Mouse (Mus musculus) kidney, postnatal 4 days (tissue): ENCODE results near the gene Pabpc6.

Experiments
- DNase-seq, 2 experiments: peaks; one replicate each; pipeline ENCODE4 v3.0.0; 2021; ENCODE audit warnings: mixed read lengths in 2 of 2

Pabpc6 gene

DNA sequence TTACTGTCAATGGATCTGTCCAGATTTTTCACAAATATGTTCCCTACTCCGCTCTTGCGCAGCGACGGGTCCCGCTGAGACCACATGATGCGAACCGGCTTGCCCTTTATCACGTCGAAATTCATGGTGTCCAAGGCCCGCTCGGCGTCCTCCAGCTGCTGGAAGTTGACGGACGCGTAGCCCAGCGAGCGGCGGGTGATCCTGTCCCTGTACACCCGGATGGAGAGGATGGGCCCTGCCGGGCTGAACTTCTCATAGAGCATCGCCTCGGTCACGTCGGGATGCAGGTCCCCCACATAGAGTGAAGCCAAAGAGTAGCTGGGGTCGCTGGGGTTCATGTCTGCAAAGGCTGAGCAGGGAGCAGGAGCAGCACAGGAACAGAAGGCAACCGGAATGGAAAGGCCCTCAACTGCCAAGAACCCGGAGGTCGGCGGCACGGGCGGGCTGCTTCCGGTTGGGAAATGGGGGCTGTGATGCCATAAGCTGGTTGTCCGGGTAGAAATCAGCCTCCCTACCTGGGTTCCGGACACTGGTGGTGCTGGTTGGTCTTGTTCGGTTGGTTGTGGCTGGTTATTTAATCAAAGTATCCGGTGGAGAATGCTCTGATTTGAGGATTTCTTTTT is at the start of gene Pabpc6:
TSS of gene Pabpc6 (minus strand) at position 435 of the 623 bp plus-strand sequence.
- DNase-seq = no peak

DNA sequence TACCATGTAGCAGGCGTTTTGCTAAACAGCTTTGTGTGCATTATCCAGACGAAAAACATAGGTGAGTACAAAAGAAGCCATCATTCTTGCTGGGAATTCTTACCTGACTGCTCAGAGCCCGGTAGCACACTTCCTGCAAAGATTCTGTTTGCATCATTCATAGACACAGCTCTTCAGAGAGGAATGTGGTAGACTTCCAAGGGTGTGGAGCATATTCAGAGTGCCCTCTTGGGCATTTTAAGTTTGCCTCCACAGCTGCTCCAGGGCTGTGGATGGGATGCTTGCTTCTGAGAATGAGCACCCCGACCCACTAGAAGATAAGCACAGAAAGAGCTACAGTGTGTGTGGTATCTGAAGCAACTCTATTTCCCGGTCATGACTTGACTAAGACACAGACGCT is 41.4 kb upstream of the Pabpc6 start:
- no peak for DNase-seq

DNA sequence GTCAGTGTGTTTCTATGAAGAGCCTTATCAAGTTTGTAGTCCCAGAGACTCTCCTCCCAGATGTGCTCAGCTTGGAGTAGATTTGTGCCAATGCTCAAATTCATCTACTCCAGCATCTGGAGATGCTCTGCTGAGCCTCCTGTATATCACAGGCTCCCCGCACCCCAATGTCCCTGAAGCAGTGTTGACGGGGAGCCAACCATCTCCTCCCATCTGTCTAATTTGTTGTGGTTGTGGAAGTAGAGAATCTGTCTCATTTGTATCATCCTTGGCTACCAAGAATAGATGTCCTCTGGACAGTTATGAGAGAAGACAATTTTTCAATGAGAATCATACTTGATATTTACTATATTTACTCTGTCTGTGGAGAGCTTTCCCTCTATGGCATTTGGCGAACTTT is 39.4 kb upstream of the Pabpc6 start:
- DNase-seq = no peak

DNA sequence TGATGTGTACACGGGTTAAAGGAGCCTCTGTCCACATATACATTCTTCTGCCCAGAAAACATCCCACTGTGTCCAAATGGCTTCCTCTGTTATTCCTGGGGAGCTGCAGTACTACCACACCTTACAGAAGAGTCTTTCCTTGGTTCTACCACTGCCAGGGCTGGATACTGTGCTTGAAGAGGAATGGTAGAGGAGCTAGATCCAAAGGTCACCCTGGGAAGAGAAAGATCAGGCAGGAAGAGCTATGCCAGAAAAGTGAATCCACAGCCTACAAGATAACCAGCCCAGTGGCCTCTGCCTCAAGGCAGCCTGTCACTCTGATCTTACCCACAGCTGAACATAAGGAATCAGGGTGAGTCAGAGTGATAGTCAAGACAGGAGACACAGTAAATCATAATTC is 37.8 kb upstream of the Pabpc6 start:
- no peak for DNase-seq

DNA sequence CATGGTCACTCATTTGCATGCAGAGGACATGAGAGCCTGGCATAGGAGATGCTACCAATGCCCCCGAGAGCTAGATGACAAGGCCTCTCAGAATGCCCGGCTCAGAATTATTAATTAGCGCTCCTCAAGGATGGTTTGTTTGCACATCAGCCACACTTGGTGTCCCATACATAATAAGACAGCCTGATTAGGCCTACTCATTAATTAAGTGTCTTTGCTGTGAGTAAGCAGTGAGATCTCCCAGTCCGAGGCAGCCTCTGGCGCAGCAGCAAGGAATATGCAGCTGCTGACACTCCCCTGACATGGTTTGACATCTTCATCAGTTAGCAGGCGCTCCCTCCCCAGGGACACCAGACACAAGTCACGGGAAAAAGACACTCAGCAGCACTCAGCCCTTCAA is 28.2 kb upstream of the Pabpc6 start:
- DNase-seq = no peak

DNA sequence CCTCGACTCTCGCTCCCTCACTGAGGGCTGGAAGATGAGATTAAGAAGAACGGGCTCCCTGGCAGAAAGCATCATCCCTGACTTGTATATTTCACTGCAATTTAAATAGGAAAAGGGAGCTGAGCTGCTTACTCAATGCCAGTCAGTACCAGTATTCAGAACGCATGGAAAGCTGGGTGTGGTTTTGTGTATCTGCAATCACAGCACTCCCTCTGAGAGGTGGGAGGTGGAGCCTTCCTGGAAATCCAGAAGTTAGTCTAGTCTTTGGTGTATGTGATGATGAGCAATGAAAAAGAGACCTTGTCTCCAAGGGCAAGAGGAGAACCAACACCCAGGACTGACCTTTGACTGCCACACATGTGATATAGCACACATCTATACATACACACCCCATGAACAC is 21.7 kb upstream of the Pabpc6 start:
- DNase-seq = no peak

DNA sequence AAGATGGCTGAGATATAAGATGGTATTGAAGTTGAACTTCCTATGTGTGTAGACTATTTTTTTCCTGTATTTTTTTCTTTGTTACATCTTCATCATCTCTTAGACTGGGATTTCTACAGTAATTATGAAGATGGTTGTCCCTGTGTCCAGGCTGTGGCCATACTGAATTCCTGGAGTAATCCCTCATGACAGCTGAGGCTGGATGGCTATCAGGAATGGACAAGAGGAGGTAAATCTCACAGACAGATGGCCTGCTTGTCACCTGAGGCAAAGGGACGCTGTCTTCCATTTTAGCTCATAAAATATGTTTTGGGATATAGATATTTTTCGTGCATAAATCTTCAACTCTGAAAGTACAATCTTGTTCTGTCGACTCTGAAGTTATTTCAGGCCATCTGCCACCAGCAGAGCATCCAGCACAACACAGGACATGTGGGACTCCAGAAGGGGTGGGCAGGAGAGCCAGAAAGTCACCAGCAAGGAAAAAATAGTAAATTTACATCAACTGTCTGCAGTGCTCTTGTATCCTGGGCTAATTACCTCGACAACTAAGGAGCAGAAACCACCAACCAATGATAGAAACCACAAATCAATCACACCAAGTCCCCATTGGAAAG is 14.1 kb upstream of the Pabpc6 start:
- DNase-seq = no peak

DNA sequence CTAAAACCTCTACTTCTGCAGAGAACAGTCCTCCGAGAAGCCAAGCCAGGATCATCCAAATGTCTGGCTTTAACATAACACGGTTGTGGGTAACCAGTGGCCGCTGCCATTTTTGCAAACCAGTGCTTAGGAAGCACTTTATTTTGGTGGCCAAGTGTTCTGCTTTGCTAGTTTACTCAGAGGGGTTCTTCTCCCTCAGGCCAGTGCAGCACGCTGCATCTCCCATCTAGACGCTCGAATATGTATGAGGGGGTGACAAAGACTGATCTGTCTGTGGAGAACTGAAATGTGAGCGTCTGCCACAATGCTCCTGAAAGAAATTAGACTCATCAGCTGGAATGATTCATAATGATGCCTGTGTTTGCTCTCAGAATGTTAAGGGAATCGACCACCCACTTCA is 11.2 kb upstream of the Pabpc6 start:
- DNase-seq = no peak

DNA sequence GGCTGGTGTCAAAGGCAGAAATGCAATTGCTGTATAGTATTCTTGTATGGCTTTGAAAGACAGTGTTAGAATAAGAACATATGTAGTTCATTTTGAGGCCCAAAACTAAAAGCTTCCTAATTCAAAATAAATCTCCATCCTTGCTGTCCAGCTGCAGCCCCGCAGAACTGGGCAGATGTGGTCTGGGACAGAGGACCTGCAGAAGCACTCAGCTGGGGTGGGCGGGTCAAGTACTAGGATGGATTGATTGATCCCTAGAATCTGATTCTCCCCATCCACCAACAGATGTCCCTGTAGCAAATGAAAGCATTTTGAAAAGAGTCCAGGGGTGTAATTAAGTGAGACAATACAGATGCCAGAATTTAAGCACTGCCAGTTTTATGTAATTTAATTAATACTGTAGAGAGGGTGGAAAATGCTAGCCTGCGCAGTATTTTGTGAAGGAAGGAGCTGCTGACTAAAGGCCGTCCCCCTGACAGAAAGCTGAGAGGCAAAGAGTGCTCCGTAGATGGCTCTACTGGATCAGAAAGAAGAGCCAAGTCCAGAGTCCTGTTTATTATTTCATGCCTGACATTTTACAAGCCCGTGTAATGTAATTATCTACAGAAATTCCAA is 5.8 kb upstream of the Pabpc6 start:
- DNase-seq = peak; percentile 18 to 37

DNA sequence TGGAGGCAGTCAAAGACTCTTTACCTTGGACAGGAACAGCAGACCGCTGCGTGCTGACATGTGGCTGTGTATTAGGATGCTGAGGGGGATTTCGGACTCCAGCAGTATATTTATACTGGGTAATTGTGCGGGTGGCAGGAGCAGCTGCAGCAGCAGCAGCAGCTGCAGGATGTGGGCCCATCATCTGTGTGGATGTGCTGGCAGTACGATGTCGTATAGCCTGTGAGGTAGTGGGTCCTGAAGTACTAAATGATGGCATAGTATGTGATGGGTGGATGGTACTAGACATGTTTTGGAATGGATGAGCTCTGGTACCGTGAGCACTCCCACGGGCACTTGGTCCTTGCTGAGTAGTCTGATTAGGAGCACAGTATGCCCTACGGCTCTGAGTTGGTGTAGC is 1.6 kb downstream of the Pabpc6 start:
- no peak for DNase-seq

DNA sequence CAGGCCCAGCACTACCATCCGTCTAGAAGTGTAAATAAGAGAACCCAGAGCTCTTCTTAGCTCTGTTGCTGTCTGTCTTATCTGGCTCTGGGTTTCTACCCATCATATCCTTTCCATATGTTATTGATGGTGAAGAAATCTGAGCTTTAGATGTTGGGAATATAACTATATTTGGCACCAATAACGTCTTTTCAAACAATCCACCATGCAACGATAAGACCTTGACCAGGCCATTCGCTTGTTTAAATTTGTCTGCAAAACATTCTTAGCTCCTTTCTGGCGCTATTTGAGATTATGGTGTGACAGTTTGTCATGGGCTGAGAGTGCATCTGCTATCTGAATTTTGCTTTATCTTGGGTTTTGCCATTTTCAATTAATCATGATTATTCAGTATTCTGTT is 10.9 kb downstream of the Pabpc6 start:
- no peak for DNase-seq

DNA sequence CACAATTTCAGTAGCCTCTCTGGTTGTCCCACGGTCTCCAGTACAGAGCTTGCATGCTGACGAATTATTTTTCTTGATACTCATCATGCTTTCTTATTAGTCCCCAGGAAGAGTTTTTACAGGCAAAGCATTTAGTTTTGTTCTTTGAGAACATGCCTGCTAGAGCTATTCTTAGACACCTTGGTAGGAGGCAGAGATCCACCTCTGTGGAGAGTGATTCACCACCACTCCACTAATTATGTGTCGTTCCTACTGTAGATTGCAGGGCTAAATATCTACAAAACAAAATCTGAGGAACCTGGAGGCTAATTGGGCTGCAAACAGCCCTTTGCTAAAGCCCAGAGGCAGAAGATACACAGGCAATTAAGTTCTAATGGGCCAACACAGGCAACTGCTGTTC is 15.4 kb downstream of the Pabpc6 start:
- DNase-seq = no peak

DNA sequence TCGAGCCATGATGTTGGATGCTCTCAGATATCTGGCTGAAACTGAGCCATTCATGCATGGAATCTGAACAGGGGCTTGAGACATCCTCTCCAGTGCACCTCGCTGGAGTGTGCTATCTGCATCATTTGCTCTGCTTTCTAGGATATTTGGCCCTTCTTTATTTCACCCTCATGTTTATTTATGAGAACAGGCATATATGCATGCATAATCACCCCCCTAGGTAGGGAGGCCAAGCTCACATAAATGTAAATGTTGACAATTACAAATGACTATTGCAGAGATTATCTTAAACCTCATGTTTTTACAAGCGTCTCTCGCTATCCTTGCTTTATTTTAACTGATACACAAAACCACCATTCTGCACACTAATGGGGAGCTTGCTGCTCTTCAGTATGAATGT is 21.9 kb downstream of the Pabpc6 start:
- DNase-seq = no peak

DNA sequence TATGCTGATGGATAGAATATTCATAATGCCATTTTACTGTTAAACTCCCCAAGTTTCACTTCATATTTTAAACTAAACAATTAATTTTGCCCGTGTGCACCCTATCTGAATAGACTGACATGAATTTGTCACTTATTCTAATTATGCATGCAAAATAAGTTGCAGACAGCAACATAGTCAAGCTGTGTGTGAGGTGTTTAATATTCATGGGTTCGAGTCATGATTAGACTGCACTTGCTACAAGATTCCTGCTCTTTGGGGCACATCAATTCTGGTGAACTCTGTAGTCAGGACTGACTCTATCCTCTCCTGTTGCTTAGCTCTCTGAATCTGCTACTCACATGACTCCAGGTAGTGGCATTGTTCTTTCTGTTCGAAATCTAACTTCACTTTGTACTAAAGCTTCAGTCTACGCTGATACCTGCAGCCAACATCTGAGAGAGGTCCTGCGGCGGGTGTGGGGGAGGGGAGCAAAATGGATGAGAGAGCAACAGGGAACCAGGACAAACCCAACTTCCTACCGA is 25.8 kb downstream of the Pabpc6 start:
- DNase-seq = no peak

DNA sequence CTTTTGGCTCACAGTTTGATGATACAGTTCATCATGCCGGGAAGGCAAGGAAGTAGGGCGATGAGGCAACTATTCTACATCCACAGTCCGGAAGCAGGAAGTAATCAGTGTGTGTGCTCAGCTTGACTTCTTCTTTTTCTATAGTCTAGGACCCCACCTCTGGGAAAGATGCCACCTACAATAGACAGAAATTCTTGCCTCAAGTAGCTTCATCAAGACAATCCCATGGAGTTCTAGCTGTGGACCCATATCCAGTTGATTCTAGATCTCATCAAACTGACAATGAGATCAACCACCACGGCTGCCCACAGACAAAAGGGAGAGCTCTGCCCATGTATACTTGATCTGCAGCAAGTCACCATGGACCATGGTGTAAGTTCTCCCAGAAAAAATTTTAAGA is 32.5 kb downstream of the Pabpc6 start:
- DNase-seq = no peak

DNA sequence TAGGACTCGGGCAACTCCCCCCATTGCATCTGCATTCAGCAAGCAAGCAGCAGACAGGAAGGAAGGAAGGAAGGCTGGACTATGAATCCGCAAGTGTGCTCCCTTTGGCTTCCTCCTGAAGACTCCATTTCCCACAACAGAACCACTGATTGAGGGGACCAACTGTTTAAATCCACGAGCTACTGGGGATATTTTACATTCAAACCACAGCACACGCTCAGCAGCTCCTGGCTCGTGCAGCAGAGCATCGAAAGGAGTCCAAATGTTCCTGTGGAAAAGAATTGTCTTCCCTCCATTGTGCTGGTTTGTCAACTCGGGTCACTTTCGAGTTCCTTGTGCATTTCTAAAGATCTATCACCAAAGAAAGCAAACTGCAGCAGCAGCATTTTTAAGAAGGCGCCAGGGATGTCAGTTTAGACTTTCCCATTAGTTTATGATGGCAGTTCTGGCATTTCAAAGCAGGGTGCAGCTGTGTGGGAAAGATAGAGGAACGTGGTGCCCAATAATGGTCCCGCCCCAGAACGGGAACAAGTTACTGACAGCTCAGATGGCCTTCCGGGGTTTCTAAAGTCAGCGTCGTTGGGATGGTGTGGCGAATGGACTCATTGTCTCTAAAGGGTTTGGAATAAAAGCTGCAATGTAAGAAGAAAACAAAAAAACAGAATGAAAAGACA is 36.8 kb downstream of the Pabpc6 start:
- no peak for DNase-seq

DNA sequence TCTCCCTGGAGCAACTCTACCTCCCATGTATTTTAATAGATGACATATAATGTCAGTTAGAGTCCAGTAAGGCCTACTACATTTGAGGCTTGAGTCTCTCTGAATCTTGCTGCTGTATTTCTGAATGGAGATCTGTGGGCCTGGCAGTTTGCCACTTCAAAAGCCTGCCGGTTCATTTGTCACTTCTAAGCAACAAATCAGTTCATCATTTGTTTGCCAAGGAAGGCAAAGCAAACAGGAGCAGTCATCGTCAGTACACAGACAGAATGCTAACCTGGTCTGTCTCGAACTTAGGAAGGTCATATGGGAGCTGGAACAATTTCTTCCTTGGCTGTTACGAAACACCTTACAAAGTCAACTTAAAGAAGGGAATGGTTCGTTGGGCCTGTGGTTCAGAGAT is 37.4 kb downstream of the Pabpc6 start:
- DNase-seq = peak; percentile 7 to 12

DNA sequence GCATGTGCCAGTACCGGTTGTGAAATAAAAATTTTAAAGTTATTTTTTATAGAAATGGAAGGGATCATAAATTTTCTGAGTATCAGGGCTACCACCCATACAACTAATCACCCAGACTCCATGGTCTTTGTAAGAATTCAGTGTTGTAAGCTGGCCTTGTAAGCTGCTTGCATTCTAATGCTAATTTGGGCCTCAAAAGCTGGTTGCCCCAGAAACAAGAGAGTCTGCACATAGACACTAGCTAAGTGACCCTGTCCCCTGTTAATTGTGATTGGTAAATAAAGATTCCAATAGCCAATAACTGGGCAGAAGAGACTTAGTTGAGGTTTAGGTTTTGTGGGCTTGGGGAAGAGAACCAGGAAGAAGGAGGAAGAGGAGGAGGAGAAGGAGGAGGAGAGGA is 38.4 kb downstream of the Pabpc6 start:
- no peak for DNase-seq

DNA sequence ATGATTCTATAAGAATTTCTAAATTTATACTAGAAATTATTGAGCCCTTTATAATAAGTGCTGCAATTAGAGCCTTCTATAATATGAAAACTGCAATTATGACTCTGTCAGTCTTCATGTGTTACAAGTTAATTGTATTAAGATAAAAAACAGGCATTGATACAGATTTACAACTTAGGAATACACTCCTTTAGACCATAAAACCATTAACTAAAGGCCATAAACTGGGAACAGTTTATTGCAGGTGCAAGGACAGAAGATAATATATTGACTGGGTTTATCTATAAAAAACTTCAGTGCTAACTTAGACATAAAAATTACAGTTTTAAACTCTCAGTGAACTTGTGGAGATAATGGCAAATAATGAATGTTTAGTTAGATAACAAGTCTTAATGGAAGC is 42.5 kb downstream of the Pabpc6 start:
- DNase-seq = no peak
